Mouse (Mus musculus) heart, adult 2 months (tissue): ENCODE results near the gene Ap5z1. TPM values are rescaled to one million over a fixed set of nuclear protein-coding genes. Genes with fewer than 3 reads are reported as not detected.

Source experiments
- DNase-seq, 2 experiments: peaks; one replicate each; pipeline ENCODE4 v3.0.0; 2021
- H3K27ac ChIP-seq: fragments of 200-600 bp; 2 replicates; pipeline ENCODE4 v1.8.1; 2022
- H3K27me3 ChIP-seq: fragments of 200-500 bp; 2 replicates; pipeline ENCODE4 v1.6.1; 2012; ENCODE audit warnings: mild to moderate bottlenecking, low read length, inconsistent platforms, mixed read lengths; ENCODE audit not compliant: control insufficient read depth, insufficient read depth
- H3K36me3 ChIP-seq: fragments of 200-500 bp; 2 replicates; pipeline ENCODE4 v1.6.1; 2012; ENCODE audit warnings: low read length, inconsistent platforms; ENCODE audit not compliant: control insufficient read depth, insufficient read depth
- H3K4me1 ChIP-seq: fragments of 200-500 bp; 2 replicates; pipeline ENCODE4 v1.6.1; 2011; ENCODE audit warnings: low read length; ENCODE audit not compliant: control insufficient read depth, insufficient read depth
- H3K4me3 ChIP-seq: fragments of 200-600 bp; 2 replicates; pipeline ENCODE4 v1.8.1; 2022
- H3K79me2 ChIP-seq: fragments of 200-500 bp; replicated peaks from 2 replicates; pipeline ENCODE4 v1.6.1; 2012; ENCODE audit warnings: mild to moderate bottlenecking, inconsistent platforms, low read length, moderate library complexity, mixed read lengths; ENCODE audit not compliant: control insufficient read depth, insufficient read depth
- H3K9ac ChIP-seq: fragments of 200-500 bp; 2 replicates; pipeline ENCODE4 v1.6.1; 2012; ENCODE audit warnings: low read depth, mild to moderate bottlenecking, control low read depth, inconsistent platforms, low read length, mixed read lengths
- CTCF ChIP-seq: fragments of 200-600 bp; IDR thresholded peaks from 2 replicates; pipeline ENCODE4 v1.8.1; 2022; ENCODE audit warnings: antibody characterized with exemption, mild to moderate bottlenecking, moderate library complexity
- EP300 ChIP-seq: fragments of 200-500 bp; IDR thresholded peaks from 2 replicates; pipeline ENCODE4 v1.6.1; 2011; ENCODE audit warnings: low read depth, low read length, control low read depth; ENCODE audit not compliant: insufficient read depth
- POLR2A ChIP-seq: fragments of 200-500 bp; IDR thresholded peaks from 2 replicates; pipeline ENCODE4 v1.6.1; 2011; ENCODE audit warnings: mild to moderate bottlenecking, low read depth, low read length, control low read depth; ENCODE audit not compliant: insufficient read depth
- WGBS: fragments of 180-500 bp; shearing (Covaris S2); methylation state at CpG from one replicate; pipeline ENCODE4 v1.1.7; 2018; 5-methylcytosine and 5-hydroxymethylcytosine counted together
- intact Hi-C: fragments of 180-260 bp; cut with DNase I; formaldehyde crosslinking; loops from one replicate; pipeline ENCODE4 v1.15.1; 2025
- polyA plus RNA-seq: library from polyadenylated mRNA; depleted of rRNA; stranded (reverse); fragments of >200 nt; gene quantifications from 2 replicates; pipeline ENCODE4 v1.2.3, GENCODE M21; 2012
- total RNA-seq, 2 experiments: library from RNA; stranded (reverse); gene quantifications; 2 replicates each; pipeline ENCODE4 v1.2.3; 2021

Gene Ap5z1
- total and polyA plus RNA-seq, 3 experiments, result 5.4 to 23.6 (median 6.4) TPM

- peak in 1 of 2 experiments; percentile 61 for DNase-seq
- TF ChIP-seq EP300 (no peak), POLR2A (no peak), CTCF (no peak)
- no peaks in the 10 kb centered on the region; the same call in 1 of the 2 replicates for H3K36me3 ChIP-seq
- 35% methylated on average over 11 of the region's 11 CpGs for WGBS
- intact Hi-C loops, result loop anchor here (5.0 kb wide), 2 partner anchors 458 to 1598 kb away; no protein-coding TSS in a partner anchor
- peak overlapping the region; percentile 21; the same call in 1 of the 2 replicates for H3K27ac ChIP-seq
- no peak overlapping the region for H3K4me3 ChIP-seq
- no peaks in the 10 kb centered on the region for H3K27me3 ChIP-seq
- H3K79me2 ChIP-seq, result peaks cover 4% of the 10 kb centered on the region
- no peak overlapping the region for H3K9ac ChIP-seq
- H3K4me1 ChIP-seq, result peaks cover 21% of the 10 kb centered on the region
These were observed 18.8 kb upstream of the Ap5z1 start for GRCm38 (mm10) chr5:142444791-142445531.

- H3K36me3 ChIP-seq, result no peaks in the 10 kb centered on the region; the same call in 1 of the 2 replicates
- intact Hi-C loops, result loop anchor here (5.0 kb wide), 2 partner anchors 458 to 1598 kb away; no protein-coding TSS in a partner anchor
- DNase-seq, result no peak
- no peak overlapping the region for H3K27ac ChIP-seq
- 67% methylated on average over 8 of the region's 8 CpGs for WGBS
- H3K9ac ChIP-seq, result no peak overlapping the region
- no peak overlapping the region for H3K4me3 ChIP-seq
- TF ChIP-seq CTCF (no peak), POLR2A (no peak), EP300 (no peak)
- no peaks in the 10 kb centered on the region for H3K27me3 ChIP-seq
- peaks cover 21% of the 10 kb centered on the region for H3K4me1 ChIP-seq
- peaks cover 4% of the 10 kb centered on the region for H3K79me2 ChIP-seq
These were observed 18.0 kb upstream of the Ap5z1 start for GRCm38 (mm10) chr5:142445709-142446108.

GRCm38 (mm10) chr5:142448076-142448475, 15.7 kb upstream of the Ap5z1 start:
- peak; percentile 85 to 90 for DNase-seq
- intact Hi-C loops, result loop anchor here (1.0 to 5.0 kb wide), 5 partner anchors 47 to 1601 kb away; partner anchors contain the start of gene Foxk1
- Histone ChIP-seq H3K4me3 (no peak overlapping the region), H3K79me2 (peaks cover 2% of the 10 kb centered on the region; the same call in 1 of the 2 replicates), H3K27ac (no peak overlapping the region), H3K4me1 (peaks cover 9% of the 10 kb centered on the region), H3K36me3 (no peaks in the 10 kb centered on the region; the same call in 1 of the 2 replicates), H3K9ac (no peak overlapping the region), H3K27me3 (no peaks in the 10 kb centered on the region)
- peak; percentile 97 for TF ChIP-seq EP300
- peak; percentile 96 for TF ChIP-seq CTCF
- TF ChIP-seq POLR2A, result no peak
- 13% methylated on average over 9 of the region's 9 CpGs for WGBS

GRCm38 (mm10) chr5:142448623-142449022, 15.1 kb upstream of the Ap5z1 start:
- no peaks in the 10 kb centered on the region for H3K27me3 ChIP-seq
- H3K27ac ChIP-seq, result no peak overlapping the region
- H3K4me3 ChIP-seq, result no peak overlapping the region
- no peaks in the 10 kb centered on the region for H3K79me2 ChIP-seq
- WGBS, result 59% methylated on average over 12 of the region's 12 CpGs
- TF ChIP-seq CTCF (no peak), POLR2A (no peak), EP300 (no peak)
- intact Hi-C loops, result loop anchor here (1.0 to 5.0 kb wide), 5 partner anchors 47 to 1601 kb away; partner anchors contain the start of gene Foxk1
- H3K4me1 ChIP-seq, result peaks cover 7% of the 10 kb centered on the region
- no peak for DNase-seq
- no peaks in the 10 kb centered on the region; the same call in 1 of the 2 replicates for H3K36me3 ChIP-seq
- no peak overlapping the region for H3K9ac ChIP-seq

- H3K27me3 ChIP-seq, result no peaks in the 10 kb centered on the region
- TF ChIP-seq CTCF (no peak), POLR2A (no peak), EP300 (no peak)
- intact Hi-C loops, result loop anchor here (10.0 kb wide), 1 partner anchor 1206 kb away; the partner anchor contains the start of gene Sdk1
- no peaks in the 10 kb centered on the region for H3K79me2 ChIP-seq
- H3K4me1 ChIP-seq, result peaks cover 2% of the 10 kb centered on the region; the same call in 1 of the 2 replicates
- H3K36me3 ChIP-seq, result no peaks in the 10 kb centered on the region
- H3K27ac ChIP-seq, result no peak overlapping the region
- WGBS, result 93% methylated on average over 9 of the region's 9 CpGs
- H3K4me3 ChIP-seq, result no peak overlapping the region
- H3K9ac ChIP-seq, result no peak overlapping the region
- no peak for DNase-seq
These were observed 12.9 kb upstream of the Ap5z1 start for GRCm38 (mm10) chr5:142450846-142451245.

- Histone ChIP-seq H3K9ac (no peak overlapping the region), H3K27me3 (no peaks in the 10 kb centered on the region), H3K4me1 (peaks cover 2% of the 10 kb centered on the region; the same call in 1 of the 2 replicates), H3K79me2 (no peaks in the 10 kb centered on the region), H3K27ac (no peak overlapping the region), H3K4me3 (no peak overlapping the region), H3K36me3 (no peaks in the 10 kb centered on the region)
- no peak for TF ChIP-seq POLR2A
- TF ChIP-seq EP300, result no peak
- no peak for TF ChIP-seq CTCF
- DNase-seq, result no peak
- intact Hi-C loops, result loop anchor here (10.0 kb wide), 1 partner anchor 1207 kb away; the partner anchor contains the start of gene Sdk1
- 43% methylated on average over 1 of the region's 1 CpGs for WGBS
These were observed 12.0 kb upstream of the Ap5z1 start for GRCm38 (mm10) chr5:142451759-142452158.
